Mouse (Mus musculus) liver, adult 2 months (tissue): ENCODE measurements around the gene Gm34653. TPM values are rescaled to one million over a fixed set of nuclear protein-coding genes. Genes with fewer than 3 reads are reported as not detected.
"Not testable (repeated sequence)": the region's sequence is repeated elsewhere in the genome, so short reads cannot be mapped to it uniquely, and the experiment has no call there.

Source experiments
- DNase-seq: peaks from one replicate; pipeline ENCODE4 v3.0.0-alpha.2; 2011; ENCODE audit warnings: low read depth, low spot score; ENCODE audit errors: extremely low read depth
- H3K27ac ChIP-seq: fragments of 200-500 bp; replicated peaks from 2 replicates; pipeline ENCODE4 v1.5.1; 2012; ENCODE audit warnings: low read depth, mild to moderate bottlenecking, control low read depth, inconsistent platforms, low read length; ENCODE audit not compliant: insufficient read depth
- H3K27me3 ChIP-seq: fragments of 200-500 bp; 2 replicates; pipeline ENCODE4 v1.6.1; 2012; ENCODE audit warnings: mild to moderate bottlenecking, moderate library complexity, low read length, inconsistent platforms; ENCODE audit not compliant: control insufficient read depth, insufficient read depth
- H3K36me3 ChIP-seq: fragments of 200-500 bp; 2 replicates; pipeline ENCODE4 v1.6.1; 2012; ENCODE audit warnings: low read length, inconsistent platforms; ENCODE audit not compliant: control insufficient read depth, insufficient read depth
- H3K4me1 ChIP-seq: fragments of 200-500 bp; 2 replicates; pipeline ENCODE4 v1.6.1; 2011; ENCODE audit warnings: low read length; ENCODE audit not compliant: control insufficient read depth, insufficient read depth
- H3K4me3 ChIP-seq: fragments of 200-500 bp; 2 replicates; pipeline ENCODE4 v1.5.1; 2011; ENCODE audit warnings: low read depth, mild to moderate bottlenecking, control low read depth, low read length, moderate library complexity; ENCODE audit not compliant: insufficient read depth
- H3K79me2 ChIP-seq: fragments of 200-500 bp; 2 replicates; pipeline ENCODE4 v1.6.1; 2012; ENCODE audit warnings: inconsistent platforms, mild to moderate bottlenecking, low read length, moderate library complexity; ENCODE audit not compliant: control insufficient read depth, insufficient read depth
- H3K9ac ChIP-seq: fragments of 200-500 bp; 2 replicates; pipeline ENCODE4 v1.6.1; 2012; ENCODE audit warnings: low read depth, mild to moderate bottlenecking, control low read depth, inconsistent platforms, low read length
- CTCF ChIP-seq: fragments of 200-500 bp; IDR thresholded peaks from 2 replicates; pipeline ENCODE4 v1.5.1; 2011; ENCODE audit warnings: low read depth, low read length, control low read depth
- POLR2A ChIP-seq: fragments of 200-500 bp; IDR thresholded peaks from 2 replicates; pipeline ENCODE4 v1.6.1; 2011; ENCODE audit warnings: low read length, control low read depth; ENCODE audit not compliant: insufficient read depth; ENCODE audit errors: extremely low read depth
- WGBS: fragments of 180-500 bp; shearing (Covaris S2); methylation state at CpG from one replicate; pipeline ENCODE4 v1.1.7; 2018; 5-methylcytosine and 5-hydroxymethylcytosine counted together
- polyA plus RNA-seq: library from polyadenylated mRNA; depleted of rRNA; stranded (reverse); fragments of >200 nt; gene quantifications from 2 replicates; pipeline ENCODE4 v1.2.3, GENCODE M21; 2012
- total RNA-seq: library from RNA; depleted of rRNA; stranded (reverse); fragments of >200 nt; gene quantifications from 2 replicates; pipeline ENCODE4 v1.2.3, GENCODE M21; 2014

Gm34653 gene
- total and polyA plus RNA-seq, 2 experiments: 0.09 TPM; not detected in 1

- peak overlapping the region; percentile 94 for H3K27ac ChIP-seq
- H3K79me2 ChIP-seq: peaks cover 8% of the 10 kb centered on the region
- peaks cover under 1% of the 10 kb centered on the region; the same call in 1 of the 2 replicates for H3K36me3 ChIP-seq
- DNase-seq: peak; percentile 62
- H3K4me3 ChIP-seq: no peak overlapping the region
- H3K9ac ChIP-seq: peak overlapping the region; percentile 53; the same call in 1 of the 2 replicates
- TF ChIP-seq CTCF (no peak), POLR2A (no peak)
- H3K27me3 ChIP-seq: no peaks in the 10 kb centered on the region
- peaks cover 14% of the 10 kb centered on the region for H3K4me1 ChIP-seq
- 40% methylated on average over 4 of the region's 4 CpGs for WGBS
These were observed 5.2 kb upstream of the Gm34653 start for GRCm38 (mm10) chr2:34827591-34827990.

DNA sequence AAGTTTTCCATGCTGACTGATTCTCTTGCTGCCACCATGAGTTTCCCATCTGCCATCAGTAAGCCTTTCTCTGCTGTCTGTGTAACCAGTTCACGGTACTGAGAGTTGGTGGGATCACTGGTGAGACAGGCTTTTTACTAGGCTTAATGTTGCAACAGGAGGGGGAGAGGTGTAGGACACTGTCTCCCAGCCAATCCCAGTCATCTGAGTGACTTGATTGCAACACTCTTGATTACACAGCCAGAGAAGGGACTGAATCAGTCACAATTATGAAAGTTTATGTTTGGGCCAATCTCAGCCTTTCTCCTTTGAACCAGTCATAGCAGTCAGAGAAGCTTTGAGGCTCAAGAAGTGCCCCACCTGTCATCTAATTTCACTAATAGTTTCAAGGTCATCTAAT is 4.8 kb upstream of the Gm34653 start:
- 32% methylated on average over 1 of the region's 1 CpGs for WGBS
- H3K27me3 ChIP-seq: no peaks in the 10 kb centered on the region
- H3K9ac ChIP-seq: peak overlapping the region; percentile 53; the same call in 1 of the 2 replicates
- H3K79me2 ChIP-seq: peaks cover 8% of the 10 kb centered on the region
- peaks cover 14% of the 10 kb centered on the region for H3K4me1 ChIP-seq
- H3K27ac ChIP-seq: peak overlapping the region; percentile 94
- peak; percentile 96 for DNase-seq
- H3K4me3 ChIP-seq: no peak overlapping the region
- no peak for TF ChIP-seq POLR2A
- no peak for TF ChIP-seq CTCF
- H3K36me3 ChIP-seq: no peaks in the 10 kb centered on the region

DNA sequence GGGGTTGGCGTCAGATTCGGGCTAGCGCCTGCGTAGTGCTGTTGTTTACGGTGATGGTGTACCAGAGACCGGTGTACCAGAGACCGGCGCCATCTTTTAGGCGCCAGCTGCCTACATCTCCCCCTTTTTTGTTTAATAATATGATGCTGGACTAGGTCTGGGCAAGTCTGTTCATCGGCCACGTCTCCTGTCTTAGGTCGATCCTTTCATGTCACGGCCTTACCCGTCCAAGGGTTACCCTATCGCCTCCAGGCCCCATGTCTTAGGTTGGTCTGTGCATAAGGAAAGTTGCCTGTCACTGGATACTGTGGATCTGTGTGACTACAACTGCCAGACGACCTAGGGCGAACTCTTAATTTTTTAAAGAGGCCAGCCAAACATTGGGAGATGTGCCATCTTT is 2.7 kb upstream of the Gm34653 start:
- H3K27ac ChIP-seq, DNase-seq, H3K36me3 ChIP-seq, H3K9ac ChIP-seq, H3K27me3 ChIP-seq, H3K4me3 ChIP-seq, H3K79me2 ChIP-seq, H3K4me1 ChIP-seq: not testable (repeated sequence)
- 98% methylated on average over 17 of the region's 17 CpGs for WGBS

- Histone ChIP-seq H3K4me1 (no peaks in the 10 kb centered on the region), H3K27me3 (no peaks in the 10 kb centered on the region), H3K4me3 (no peak overlapping the region), H3K9ac (no peak overlapping the region), H3K36me3 (no peaks in the 10 kb centered on the region), H3K27ac (no peak overlapping the region), H3K79me2 (no peaks in the 10 kb centered on the region)
- DNase-seq: no peak
- no peak for TF ChIP-seq CTCF
- no peak for TF ChIP-seq POLR2A
- 96% methylated on average over 17 of the region's 17 CpGs for whole genome bisulfite sequencing
These were observed 817 bp downstream of the Gm34653 start for GRCm38 (mm10) chr2:34833624-34834023.

GRCm38 (mm10) chr2:34835669-34836068 is 2.9 kb downstream of the Gm34653 start:
- TF ChIP-seq CTCF: no peak
- no peak for TF ChIP-seq POLR2A
- Histone ChIP-seq H3K27me3 (no peaks in the 10 kb centered on the region), H3K4me3 (no peak overlapping the region), H3K4me1 (no peaks in the 10 kb centered on the region), H3K79me2 (no peaks in the 10 kb centered on the region), H3K9ac (no peak overlapping the region), H3K27ac (no peak overlapping the region), H3K36me3 (no peaks in the 10 kb centered on the region)
- no peak for DNase-seq
- 84% methylated on average over 3 of the region's 3 CpGs for WGBS

DNA sequence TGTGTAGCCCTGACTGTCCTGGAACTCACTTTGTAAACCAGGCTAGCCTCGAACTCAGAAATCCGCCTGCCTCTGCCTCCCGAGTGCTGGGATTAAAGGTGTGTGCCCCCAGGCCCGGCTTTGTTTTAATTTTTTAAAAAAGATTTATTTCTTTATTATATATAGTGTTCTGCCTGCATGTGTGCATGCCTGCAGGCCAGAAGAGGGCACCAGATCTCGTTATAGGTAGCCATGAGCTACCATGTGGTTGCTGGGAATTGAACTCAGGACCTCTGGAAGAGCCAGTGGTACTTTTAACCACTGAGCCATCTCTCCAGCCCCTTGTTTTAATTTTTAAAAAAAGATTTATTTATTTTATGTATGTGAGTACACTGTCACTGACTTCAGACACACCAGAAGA is 7.3 kb downstream of the Gm34653 start:
- H3K27ac ChIP-seq, DNase-seq, H3K9ac ChIP-seq, H3K79me2 ChIP-seq, H3K27me3 ChIP-seq, H3K4me3 ChIP-seq, H3K4me1 ChIP-seq, H3K36me3 ChIP-seq: not testable (repeated sequence)
- 87% methylated on average over 5 of the region's 5 CpGs for WGBS
- TF ChIP-seq CTCF: peak; percentile 32; the same call in 1 of the 2 replicates
